Mouse (Mus musculus) neutrophil, adult 5-6 weeks (primary cell): Measurements from ENCODE around the gene Rnf185. TPM values are rescaled to one million over a fixed set of nuclear protein-coding genes. Genes with fewer than 3 reads are reported as not detected.

Experiments
- ATAC-seq: fragments of 151-379, 151-347 bp; 2 replicates; pipeline ENCODE4 v1.8.0; 2017; ENCODE audit warnings: mild to moderate bottlenecking, moderate TSS enrichment; ENCODE audit not compliant: insufficient number of reproducible peaks, poor library complexity, low FRiP score, severe bottlenecking; ENCODE audit errors: extremely low read depth
- total RNA-seq: library from RNA; stranded (forward); fragments of 200-1000 nt; gene quantifications from 2 replicates; pipeline ENCODE4 v1.2.3, GENCODE M21; 2017

Gene Rnf185
- total RNA-seq, 1 experiment from 2014 or later = 22.3 TPM

DNA sequence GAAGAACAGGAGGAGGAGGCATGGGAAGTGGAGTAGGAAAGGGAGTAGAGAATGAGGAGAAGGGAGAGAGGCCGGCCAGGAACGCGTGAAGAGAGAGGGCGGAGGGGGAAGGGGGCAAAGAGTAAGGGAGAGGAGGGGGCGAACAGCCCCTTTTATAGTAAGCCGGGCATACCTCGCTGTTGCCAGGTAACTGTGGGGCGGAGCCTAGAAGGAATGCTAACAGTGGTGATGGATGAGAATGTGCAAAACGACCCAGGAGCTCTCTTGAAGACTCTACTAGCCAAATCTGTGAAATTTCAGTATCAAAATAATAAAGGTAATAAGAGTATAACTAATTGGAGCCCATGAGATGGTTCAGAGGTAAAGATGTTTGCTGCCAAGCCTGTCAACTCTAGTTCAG, 606 bp upstream of the Rnf185 start:
- no peak for ATAC-seq

DNA sequence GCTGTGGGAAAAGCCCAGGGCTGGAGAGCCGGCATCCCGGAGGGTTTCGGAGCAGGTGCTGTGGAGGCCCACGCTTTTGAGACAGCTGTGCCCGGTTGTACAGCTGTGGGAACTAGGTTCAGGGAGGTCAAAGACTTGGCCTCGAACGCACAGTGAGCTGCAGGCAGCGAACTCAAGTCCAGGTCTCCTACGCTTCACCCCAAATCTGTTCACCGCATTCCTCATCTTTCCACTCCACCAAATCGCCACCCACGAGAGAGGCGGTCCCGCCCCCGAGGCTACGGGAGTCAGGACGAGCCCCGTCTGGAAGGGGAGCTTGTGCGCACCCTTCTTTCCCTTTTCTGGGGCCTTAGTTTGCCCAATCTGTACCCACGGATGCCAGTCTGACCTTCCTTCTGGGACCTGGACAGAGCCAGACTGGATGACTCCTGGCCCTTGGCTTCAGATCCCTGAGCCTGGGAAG, 431 bp downstream of the Rnf185 start:
- ATAC-seq = no peak

DNA sequence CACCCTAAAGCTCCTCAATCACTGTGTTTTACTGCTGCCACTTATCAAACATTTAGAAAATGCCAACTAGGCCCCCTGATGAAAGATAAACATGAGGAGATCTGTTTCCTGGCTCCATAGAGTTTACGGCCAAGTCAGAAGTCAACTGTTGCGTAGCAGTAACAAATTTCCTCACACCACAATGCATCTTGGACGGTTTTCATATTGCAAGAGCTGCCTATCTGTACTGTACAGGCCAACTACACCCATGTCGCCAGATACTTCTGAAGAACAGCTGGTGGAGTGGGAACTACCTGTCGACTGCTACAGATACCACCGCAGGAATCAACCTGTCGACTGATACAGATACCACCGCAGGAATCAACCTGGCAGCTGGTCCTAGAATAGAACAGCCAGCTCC, 7.3 kb downstream of the Rnf185 start:
- no peak for ATAC-seq

DNA sequence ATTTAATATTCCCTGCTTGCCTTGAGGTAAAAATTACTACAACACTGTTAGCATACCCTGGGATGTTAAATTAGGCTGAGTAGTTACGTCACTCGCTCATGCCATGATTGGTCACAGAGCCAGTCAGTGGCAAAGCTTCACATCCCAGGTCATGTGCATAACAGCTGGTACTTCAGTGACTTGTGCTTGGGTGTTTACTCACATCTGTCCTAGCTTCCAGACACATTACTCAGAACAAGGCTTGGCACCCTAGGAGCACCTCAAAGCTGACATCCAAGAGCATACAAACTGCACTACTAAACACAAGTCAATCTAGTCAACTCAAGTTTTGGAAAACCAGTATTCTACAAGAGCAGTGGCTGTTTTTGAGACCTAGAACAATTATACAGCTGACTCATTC, 9.1 kb downstream of the Rnf185 start:
- ATAC-seq = no peak

DNA sequence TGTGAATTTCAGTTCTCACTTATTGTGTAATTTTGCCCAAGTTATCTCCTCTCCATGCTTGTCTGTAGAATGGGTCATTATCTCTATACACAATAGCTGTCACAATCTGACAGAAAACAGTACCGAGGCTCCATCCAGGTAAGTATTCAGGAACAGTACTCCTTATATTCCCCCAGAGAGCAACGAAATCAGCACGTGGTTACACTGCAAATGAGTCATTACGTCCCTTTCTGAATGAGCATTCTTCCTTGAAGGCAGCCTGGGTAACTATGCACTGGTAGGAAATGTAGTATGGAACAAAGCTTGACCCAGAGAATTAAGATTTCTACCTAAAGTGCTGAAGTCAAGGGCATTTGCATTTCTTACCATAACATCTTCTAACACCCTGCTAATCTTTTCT, 9.5 kb downstream of the Rnf185 start:
- ATAC-seq = no peak

DNA sequence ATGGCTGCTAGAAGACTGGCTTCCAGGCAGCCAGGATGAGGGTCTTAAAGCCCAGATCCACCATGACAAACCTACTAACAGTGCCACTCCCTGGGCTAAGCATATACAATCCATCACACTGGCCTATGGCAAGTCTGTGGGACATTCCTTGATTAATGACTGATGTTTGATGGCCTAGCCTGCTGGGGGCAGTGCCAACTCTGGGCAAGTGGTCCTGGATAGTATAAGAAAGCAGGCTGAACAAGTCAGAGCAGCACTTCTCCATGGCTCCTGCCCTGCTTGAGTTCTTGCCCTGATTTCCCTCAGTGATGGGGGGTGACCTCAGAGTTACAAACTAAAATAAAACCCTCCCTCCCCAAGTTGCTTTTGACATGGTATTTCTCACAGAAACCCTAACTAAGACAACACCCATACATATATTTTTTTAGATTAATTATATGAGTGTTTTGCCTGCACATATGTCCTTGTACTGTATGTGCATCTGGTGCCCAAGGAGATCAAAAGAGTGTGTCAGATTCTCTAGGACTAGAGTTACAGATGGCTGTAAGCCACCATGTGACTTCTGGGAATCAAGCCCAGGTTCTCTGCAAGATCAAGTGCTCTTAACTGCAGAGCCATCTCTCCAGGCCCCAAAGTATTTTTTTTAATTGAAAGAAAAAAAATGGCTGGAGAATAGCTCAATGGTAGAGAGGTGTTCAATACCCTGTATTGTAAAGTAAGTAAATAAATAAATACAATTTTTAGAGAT, 10.3 kb downstream of the Rnf185 start:
- no peak for ATAC-seq

DNA sequence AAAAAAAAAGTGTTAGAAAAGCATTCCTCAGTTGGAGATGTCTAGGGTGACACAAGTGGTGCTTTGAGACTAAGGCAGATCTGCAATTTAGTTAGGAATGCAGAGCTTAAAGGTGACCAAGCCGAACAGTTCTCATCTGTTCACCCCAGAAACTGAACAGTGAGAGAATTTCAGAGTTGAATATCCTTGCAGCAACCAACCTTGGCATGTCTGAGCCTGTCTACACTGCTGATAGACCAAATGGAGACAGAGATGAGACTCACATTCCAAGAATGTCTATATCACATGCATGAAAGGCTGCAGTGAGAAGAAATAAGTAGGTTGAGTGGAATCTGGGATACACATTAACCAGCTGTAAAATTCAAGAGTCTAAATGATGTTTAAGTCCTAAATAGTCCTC, 14.5 kb downstream of the Rnf185 start:
- ATAC-seq = no peak

DNA sequence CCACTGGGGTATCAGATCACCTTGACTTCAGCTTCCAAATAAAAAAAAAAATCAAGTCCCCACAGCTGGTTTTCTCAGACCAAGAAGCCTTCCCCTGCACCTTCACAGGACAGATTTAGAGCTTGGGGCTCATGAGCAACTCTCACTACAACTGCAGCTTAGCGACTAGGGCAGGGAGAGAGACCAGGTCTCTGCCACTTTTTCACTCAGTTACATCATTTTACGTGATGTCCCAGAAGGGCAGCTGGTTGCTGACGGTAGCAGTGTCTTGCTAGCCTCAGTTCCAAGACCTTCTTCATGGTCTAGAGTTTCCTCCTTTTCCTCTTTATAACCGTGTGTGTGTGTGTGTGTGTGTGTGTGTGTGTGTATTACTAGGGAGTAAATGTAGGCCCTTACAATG, 18.4 kb downstream of the Rnf185 start:
- no peak for ATAC-seq

DNA sequence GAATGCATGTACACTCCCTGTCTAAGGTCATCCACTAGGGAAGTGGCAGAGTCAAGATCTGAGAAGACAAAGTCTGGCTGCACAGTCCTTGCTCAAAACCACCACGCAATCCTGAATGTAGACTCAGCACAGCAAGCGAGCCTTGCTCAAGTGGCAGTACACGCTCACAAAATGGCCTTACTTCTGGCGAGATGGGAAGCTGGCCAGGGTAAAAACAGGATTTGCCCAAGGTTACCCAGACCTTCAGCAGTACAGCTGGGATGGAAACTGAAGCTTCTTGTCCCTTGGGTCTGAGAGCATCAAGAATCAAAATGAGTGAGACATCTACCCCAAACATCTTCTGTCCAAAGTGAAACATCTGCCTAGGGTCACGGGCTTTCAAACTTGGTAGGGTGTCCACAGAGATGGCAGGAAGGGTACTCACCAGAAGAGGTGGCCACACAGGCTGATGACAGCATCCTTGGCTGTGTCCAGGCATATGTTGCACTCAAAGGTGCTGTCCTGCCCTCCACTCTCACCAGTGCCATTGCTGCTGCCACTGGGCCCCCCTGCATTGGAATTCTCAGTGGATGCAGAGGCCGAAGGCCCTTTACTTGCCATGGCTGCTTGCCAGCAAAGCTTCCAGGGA, 20.1 kb downstream of the Rnf185 start:
- no peak for ATAC-seq

DNA sequence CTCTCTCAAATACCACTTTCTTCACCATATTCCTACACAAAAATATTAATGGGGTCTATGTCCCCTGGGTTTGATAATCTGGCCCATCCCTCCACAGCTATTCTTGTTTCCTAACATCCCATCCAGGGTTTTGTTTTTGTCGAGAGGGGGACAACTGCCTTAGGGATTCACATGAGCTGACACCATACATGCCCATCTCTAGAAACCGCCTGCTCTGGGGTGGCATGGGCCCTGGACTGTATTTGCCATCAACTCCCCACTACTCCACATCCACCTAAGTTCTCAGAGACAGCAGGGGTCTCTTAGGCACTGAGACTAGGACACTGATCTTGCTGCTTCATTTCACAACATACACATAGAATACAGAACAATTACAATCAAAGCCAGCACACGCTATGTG, 20.6 kb downstream of the Rnf185 start:
- no peak for ATAC-seq

DNA sequence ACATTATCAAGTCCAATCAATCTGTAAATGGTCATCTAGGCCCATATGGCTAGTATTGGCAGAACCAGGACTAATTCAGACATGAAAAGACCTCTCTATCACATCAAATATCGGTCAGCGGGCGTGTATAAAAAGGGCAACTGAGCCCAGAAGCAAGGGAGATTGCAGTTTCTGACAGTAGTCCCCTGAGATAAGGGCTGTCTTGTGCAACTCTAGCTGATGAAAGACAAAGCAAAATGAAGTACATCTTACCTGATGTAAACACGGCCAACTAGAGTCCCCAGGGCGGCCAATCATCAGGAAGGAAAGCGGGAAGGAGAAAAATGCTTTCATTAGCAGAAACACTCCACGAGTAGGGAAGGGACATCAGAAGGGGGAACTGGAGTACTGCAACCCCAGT, 23.5 kb downstream of the Rnf185 start:
- ATAC-seq = no peak

DNA sequence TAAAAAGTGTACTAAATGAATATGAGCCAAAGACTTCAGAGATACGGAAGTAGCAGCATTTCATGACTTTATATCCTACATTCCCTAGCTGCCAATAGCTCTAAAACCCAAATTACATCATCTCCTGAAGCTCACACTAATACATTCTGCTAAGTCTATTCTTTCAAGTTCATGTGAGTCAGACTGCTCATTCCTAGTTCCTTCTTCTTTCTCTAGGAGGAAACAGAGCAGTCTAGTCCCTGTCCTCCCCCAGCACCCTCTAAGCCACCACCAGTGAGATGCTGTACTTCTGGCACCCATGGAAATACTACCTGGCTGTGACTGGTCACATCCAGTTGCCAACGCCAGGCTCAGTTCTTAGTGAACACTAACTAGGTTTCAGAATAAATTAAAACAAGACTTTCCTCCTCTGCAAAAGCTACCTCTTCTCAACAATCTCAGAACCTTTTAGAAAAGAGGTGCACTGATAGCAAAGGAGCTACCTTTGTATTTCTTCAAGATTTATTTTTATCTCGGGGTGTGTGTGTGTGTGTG, 24.4 kb downstream of the Rnf185 start:
- ATAC-seq = no peak

DNA sequence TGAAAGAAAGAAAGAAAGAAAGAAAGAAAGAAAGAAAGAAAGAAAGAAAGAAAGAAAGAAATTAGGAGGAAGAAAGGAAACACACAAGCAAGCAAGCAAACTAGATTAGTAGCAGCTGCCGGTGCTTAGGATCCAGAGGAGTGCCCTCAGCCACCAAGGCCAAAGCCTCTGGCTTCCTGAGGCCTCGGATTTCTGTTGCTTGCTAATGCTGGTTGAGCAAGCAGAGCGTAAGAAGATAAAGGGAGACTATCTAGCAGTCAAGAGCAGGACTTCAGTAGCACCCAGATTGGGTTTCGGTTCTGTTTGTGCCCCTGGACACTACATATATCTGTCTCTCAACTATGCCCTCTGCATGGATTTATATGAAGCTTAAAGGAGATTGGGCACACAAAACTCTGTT, 29.9 kb downstream of the Rnf185 start:
- ATAC-seq = no peak

DNA sequence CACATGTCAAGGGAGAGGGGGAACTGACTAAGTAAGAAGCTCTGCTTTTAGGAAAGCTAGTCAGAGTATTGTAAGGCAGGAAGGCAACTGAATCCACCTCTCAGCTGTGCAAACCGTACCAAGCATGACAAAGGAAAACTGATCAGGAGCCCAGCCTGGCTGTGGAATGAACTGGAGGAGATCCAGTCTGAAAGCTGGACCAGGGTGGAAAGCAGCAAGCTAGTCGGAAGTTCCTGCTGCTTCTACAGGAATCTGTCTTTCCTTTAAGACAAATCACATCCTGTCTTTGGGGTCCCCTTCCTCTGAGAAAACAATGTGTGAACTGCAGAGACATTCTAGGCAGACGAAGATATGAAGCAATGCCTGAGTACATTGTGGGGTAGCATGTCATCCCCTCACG, 33.4 kb downstream of the Rnf185 start:
- no peak for ATAC-seq

DNA sequence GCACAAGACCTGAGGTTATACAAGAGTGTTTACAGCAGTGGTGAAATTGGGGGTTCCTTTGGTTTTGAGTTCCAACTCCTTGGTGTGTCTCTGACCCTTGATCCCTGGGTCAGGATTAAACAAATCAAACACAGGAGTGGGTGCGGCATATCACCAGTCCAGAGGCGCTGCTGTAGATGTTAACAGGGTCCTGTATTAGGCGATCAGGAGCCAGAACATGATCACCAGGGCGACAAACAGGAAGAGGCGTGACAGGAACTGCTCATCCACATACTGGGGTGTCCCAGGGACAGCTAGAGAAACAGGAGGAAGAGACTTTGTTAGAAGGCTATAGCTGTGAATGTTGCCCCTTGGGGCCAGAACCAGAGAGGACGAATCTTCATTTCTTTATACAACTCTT, 34.4 kb downstream of the Rnf185 start:
- no peak for ATAC-seq

DNA sequence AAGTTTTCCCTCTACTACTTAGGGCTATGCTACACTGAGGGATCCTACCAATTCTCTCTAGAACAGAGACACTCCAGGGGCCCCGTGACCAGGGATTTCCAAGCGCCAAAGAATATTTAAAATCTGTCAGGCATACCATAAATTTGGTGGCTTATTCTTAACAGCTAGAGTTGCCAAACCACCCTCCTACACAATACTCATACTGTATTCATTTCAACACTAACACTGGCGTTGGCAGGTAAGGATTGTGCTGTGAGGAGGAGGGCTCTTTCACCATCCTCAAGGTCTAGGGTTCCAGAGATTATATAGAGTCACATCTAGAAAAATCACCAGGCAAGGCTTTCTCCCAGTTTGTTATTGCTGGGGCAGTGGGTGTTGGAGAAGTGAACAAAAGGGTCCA, 35.8 kb downstream of the Rnf185 start:
- no peak for ATAC-seq

DNA sequence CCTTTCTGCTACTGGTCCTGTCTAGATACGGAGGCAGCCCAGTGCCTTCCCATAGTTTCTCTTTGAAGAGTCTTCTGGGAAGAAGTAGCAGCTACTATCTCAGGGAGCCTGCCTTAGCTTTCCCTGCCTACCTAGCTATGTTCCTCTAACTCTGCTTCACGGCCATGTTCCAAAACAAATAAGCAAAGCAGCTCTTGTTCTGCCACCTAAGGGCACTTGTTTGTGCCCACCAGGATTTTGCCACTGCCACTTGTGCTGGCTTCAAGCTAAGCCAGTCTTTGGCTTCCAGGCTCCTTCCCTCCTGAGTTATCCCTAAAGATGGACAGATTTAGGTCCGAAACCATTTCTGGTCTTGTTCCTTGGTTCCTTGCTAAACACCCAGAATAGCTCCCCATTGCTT, 40.1 kb downstream of the Rnf185 start:
- no peak for ATAC-seq

DNA sequence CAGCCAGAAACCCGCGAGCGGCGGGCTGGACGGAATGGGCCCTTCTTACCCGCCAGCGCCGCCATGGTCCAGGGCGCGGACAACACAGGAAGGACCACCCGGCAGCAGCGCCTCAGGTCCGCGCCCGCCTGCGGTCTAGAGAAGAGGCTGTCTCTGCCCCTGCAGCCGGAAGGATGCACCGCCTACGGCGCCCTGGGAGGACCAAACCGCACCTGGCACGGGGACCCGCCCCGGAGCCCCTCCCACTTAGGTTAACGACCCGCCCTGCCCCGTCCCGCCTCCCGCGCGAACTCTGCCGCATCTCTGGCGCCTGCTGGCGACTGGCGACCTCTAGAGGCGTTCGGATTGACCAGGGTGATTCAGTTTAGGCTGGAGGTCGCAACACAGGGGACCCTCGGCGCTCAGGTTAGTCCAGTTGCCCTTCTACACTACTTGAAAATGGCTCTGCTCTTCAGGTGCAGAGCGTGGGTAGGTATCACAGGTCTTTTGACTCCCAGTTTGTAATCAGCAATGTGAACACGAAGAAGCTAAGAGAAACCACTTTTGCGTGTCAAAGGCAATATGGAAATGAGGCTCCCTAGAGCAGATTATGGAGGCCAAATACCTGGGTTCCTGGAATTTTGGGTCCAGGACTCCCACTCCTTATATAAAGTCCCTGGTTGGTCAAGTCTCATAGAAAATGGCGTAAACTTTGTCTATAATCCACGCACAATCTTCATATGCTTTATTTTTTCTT, 43.0 kb downstream of the Rnf185 start, which contains the start of gene Limk2:
Gene Limk2 (minus strand): TSS at position 193 of the 736 bp plus-strand sequence.
- ATAC-seq = peak; percentile 95

DNA sequence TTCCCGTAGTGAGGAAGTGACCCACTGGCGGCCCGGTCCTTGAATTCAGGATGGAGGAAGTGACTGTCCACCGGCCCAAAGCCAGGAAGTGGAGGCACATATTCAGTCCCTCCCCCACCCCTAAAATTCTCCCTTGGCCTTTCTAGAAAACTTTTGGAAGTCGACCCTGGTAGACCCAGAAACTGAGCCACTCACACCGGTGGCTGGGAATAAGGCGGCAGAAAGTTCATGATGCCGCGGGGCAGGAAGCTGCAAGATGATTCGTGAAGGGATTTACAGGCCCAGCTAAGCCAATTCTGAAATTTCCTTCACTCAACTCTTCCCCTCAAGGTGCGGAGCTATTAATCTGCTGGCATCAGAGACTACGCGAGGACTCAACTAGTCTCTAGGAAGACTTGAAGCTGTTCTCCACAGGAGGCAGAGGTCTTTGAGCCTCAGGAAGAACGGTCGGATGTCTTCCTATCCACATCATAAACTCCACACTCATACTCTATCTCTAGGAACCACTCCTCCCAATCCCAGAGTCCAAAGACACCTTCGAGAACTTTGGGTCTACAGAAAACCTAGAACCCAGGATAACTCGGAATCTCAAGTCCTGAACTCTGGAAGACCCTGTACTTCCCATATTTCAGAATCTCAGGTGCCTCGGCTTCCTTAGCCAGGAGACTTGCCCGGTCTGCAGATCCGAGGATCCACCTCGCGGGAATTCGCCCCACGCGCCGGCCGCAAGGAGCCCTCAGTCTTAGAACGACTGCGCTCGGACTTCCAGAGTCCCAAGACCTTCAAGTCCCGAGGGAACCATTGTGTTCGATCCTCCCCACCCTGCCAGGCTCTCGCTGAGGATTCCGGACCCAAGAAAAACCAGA, 43.8 kb downstream of the Rnf185 start:
- no peak for ATAC-seq
